ENCODE assay signal across 33 mouse cellular contexts in genomic region chr3:102319331-102319730, GRCm38 (mm10).
"Had no signal": no experiment of that assay in that cellular context is flagged by ENCODE, and none has a peak within 500 bp of the region (broad histone marks: within the 10 kb centered on the region; RNA-seq: fewer than 3 reads in every experiment).

No protein-coding gene starts in this region.

- H3K27me3 ChIP-seq: heart, embryonic 15.5 days; hindbrain, embryonic 12.5 days; hindbrain, embryonic 13.5 days; hindbrain, embryonic 15.5 days; intestine, embryonic 15.5 days; kidney, embryonic 15.5 days had no signal

- H3K9me3 ChIP-seq: heart, embryonic 12.5 days; heart, embryonic 13.5 days; heart, embryonic 15.5 days; hindbrain, embryonic 10.5 days; hindbrain, embryonic 12.5 days; hindbrain, embryonic 13.5 days; hindbrain, embryonic 15.5 days; intestine, embryonic 15.5 days; kidney, embryonic 15.5 days had no signal

- H3K9ac ChIP-seq: heart, embryonic 12.5 days; heart, embryonic 13.5 days; heart, embryonic 15.5 days; hindbrain, embryonic 12.5 days; hindbrain, embryonic 13.5 days; hindbrain, embryonic 14.5 days; hindbrain, embryonic 15.5 days; intestine, embryonic 15.5 days; kidney, embryonic 15.5 days had no signal

- H3K36me3 ChIP-seq: heart, embryonic 12.5 days; heart, embryonic 13.5 days; heart, embryonic 15.5 days; hindbrain, embryonic 10.5 days; hindbrain, embryonic 12.5 days; hindbrain, embryonic 13.5 days; hindbrain, embryonic 15.5 days; intestine, embryonic 15.5 days; kidney, embryonic 15.5 days had no signal

- H3K27ac ChIP-seq: heart, embryonic 13.5 days; heart, embryonic 15.5 days; hindbrain, embryonic 10.5 days; hindbrain, embryonic 12.5 days; hindbrain, embryonic 13.5 days; hindbrain, embryonic 14.5 days; hindbrain, embryonic 15.5 days; hindbrain, postnatal 0 days; intestine, embryonic 15.5 days; kidney, embryonic 15.5 days; kidney, postnatal 0 days; layer of hippocampus, adult 2 months had no signal

- H3K4me3 ChIP-seq: heart, embryonic 12.5 days; heart, embryonic 13.5 days; heart, embryonic 15.5 days; hindbrain, embryonic 10.5 days; hindbrain, embryonic 12.5 days; hindbrain, embryonic 13.5 days; hindbrain, embryonic 15.5 days; intestine, embryonic 15.5 days; kidney, embryonic 15.5 days; layer of hippocampus, adult 2 months had no signal

- H3K4me2 ChIP-seq: heart, embryonic 11.5 days; heart, embryonic 12.5 days; heart, embryonic 13.5 days; heart, embryonic 15.5 days; hindbrain, embryonic 12.5 days; hindbrain, embryonic 13.5 days; hindbrain, embryonic 14.5 days; hindbrain, embryonic 15.5 days; intestine, embryonic 15.5 days; kidney, embryonic 15.5 days had no signal

- H3K4me1 ChIP-seq: heart, embryonic 12.5 days; heart, embryonic 13.5 days; heart, embryonic 15.5 days; hindbrain, embryonic 10.5 days; hindbrain, embryonic 12.5 days; hindbrain, embryonic 13.5 days; hindbrain, embryonic 15.5 days; intestine, embryonic 15.5 days; kidney, embryonic 15.5 days had no signal

- ATAC-seq: hindbrain, embryonic 16.5 days; hindbrain, postnatal 0 days; inflammation-experienced regulatory T-cells, adult 6 months; intestine, embryonic 15.5 days; intestine, embryonic 16.5 days; intestine, postnatal 0 days had no signal

- DNase-seq: heart, postnatal 10 days; heart, postnatal 14 days; heart, postnatal 4 days; kidney, adult 11 months; kidney, adult 18-20 months; kidney, adult 2 months; kidney, adult 8-10 months; kidney, adult 9 months; kidney, postnatal 10 days; kidney, postnatal 14 days; kidney, postnatal 25 days; kidney, postnatal 36 days; kidney, postnatal 4 days; layer of hippocampus, adult 9-11 months; layer of hippocampus, postnatal 36 days had no signal
